Mouse (Mus musculus) neural tube, embryonic 13.5 days (tissue): Measurements from ENCODE around the gene Flt3. TPM values are rescaled to one million over a fixed set of nuclear protein-coding genes. Genes with fewer than 3 reads are reported as not detected.

ENCODE experiments used
- ATAC-seq: fragments of 200-750 bp; cut with Nextera tagmentation; 2 replicates; pipeline ENCODE4 v1.8.0; 2017; ENCODE audit warnings: low read depth, mild to moderate bottlenecking, moderate TSS enrichment, moderate library complexity
- H3K27ac ChIP-seq: fragments of 300-500 bp; sonication (generic); replicated peaks from 2 replicates; pipeline ENCODE4 v1.5.1; 2015; ENCODE audit warnings: moderate library complexity, mild to moderate bottlenecking, inconsistent platforms
- H3K27me3 ChIP-seq: fragments of 300-500 bp; sonication (generic); 2 replicates; pipeline ENCODE4 v1.6.1; 2015; ENCODE audit warnings: mild to moderate bottlenecking, inconsistent platforms
- H3K36me3 ChIP-seq: fragments of 300-500 bp; sonication (generic); 2 replicates; pipeline ENCODE4 v1.6.1; 2015; ENCODE audit warnings: mild to moderate bottlenecking, inconsistent platforms
- H3K4me1 ChIP-seq: fragments of 300-500 bp; sonication (generic); replicated peaks from 2 replicates; pipeline ENCODE4 v1.6.1; 2015; ENCODE audit warnings: inconsistent platforms
- H3K4me2 ChIP-seq: fragments of 300-500 bp; sonication (generic); 2 replicates; pipeline ENCODE4 v1.6.1; 2015; ENCODE audit warnings: inconsistent platforms, mild to moderate bottlenecking, moderate library complexity
- H3K4me3 ChIP-seq: fragments of 300-500 bp; sonication (generic); 2 replicates; pipeline ENCODE4 v1.5.1; 2015; ENCODE audit warnings: mild to moderate bottlenecking, inconsistent platforms
- H3K9ac ChIP-seq: fragments of 300-500 bp; sonication (generic); 2 replicates; pipeline ENCODE4 v1.6.1; 2015; ENCODE audit warnings: moderate library complexity, mild to moderate bottlenecking, inconsistent platforms
- H3K9me3 ChIP-seq: fragments of 300-500 bp; sonication (generic); 2 replicates; pipeline ENCODE4 v1.6.1; 2016; ENCODE audit warnings: inconsistent platforms
- WGBS: fragments of 180-500 bp; shearing (Covaris S2); methylation state at CpG from one replicate; pipeline ENCODE4 v1.1.7; 2015; 5-methylcytosine and 5-hydroxymethylcytosine counted together
- polyA plus RNA-seq: library from polyadenylated mRNA; unstranded; fragments of >200 nt; fragmentation: Nextera tagmentation; extraction: Ambion mirVana; gene quantifications from 2 replicates; pipeline ENCODE4 v1.2.1, GENCODE M21; 2015

Flt3 gene
- 0.64 and 0.95 TPM in 2 replicates for polyA plus RNA-seq

DNA sequence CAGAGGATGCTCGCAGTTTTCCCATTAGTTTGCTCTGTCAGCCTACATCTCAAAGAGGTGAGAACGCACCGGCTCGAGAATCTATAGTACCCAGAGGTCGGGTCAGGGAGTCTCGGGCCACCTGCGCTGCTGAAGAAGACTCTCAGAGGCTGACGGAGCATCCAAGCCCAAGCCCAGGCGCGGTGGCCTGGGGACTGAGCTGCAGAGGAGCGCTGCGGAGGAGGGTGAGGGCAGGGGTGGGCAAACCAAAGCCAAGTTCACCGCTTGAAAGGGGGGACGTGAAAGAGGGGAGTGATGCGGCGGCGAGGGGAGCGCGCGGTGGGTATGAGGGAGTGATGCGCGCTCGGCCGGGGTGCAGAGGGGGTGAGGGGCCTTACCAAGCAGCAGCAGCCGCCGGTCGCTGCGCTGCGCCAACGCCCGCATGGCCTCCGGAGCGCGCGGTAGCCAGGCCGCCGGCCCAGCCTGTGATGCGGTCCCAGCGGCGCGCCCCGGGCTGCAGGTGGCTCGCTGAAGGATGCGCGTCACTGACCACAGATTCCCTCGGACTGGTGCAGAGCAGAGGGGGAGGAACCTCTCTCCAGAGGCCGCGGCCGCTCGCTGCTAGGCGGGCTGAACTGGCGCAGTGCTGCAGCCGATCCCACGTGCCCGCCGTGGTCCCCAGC is at the start of gene Flt3:
Gene Flt3 (minus strand): TSS at position 647 of the 662 bp plus-strand sequence.
- H3K4me3 ChIP-seq = peak within 1 kb of the TSS; percentile 50
- H3K27me3 ChIP-seq = peaks cover 55% of the 10 kb centered on the region
- no peaks in the 10 kb centered on the region for H3K36me3 ChIP-seq
- peak; percentile 77 for ATAC-seq
- no peaks in the 10 kb centered on the region for H3K9me3 ChIP-seq
- peaks cover 17% of the 10 kb centered on the region for H3K4me1 ChIP-seq
- peak within 1 kb of the TSS; percentile 89 for H3K4me2 ChIP-seq
- 1% methylated on average over 45 of the region's 56 CpGs for WGBS
- peak within 1 kb of the TSS; percentile 67 for H3K9ac ChIP-seq
- H3K27ac ChIP-seq = no peak within 1 kb of the TSS

DNA sequence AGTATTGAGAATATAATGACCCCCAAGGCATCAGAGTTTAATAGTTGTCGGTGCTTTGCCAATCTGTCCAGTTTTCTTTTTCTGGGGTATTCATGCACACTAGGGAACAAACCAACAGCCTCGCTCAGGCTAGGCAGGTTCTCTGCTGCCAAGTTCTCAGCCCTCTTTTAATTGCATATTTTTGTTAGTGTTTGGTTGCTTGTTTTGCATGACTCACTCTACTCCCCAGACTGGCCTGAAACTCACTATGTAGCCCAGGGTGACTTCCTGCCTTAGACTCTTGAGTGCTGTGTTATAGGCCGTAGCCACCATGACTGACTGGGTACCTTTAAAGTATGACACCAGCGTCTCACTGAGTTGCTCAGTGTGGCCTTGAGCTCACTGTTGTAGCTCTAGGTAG is 48.6 kb upstream of the Flt3 start:
- Histone ChIP-seq H3K9me3 (no peaks in the 10 kb centered on the region), H3K27ac (peak overlapping the region; percentile 23; the same call in 1 of the 2 replicates), H3K27me3 (no peaks in the 10 kb centered on the region), H3K9ac (no peak overlapping the region), H3K4me1 (peaks cover 17% of the 10 kb centered on the region), H3K4me2 (no peak overlapping the region), H3K36me3 (peaks cover 5% of the 10 kb centered on the region), H3K4me3 (no peak overlapping the region)
- ATAC-seq = no peak
- WGBS = 78% methylated on average over 4 of the region's 4 CpGs

DNA sequence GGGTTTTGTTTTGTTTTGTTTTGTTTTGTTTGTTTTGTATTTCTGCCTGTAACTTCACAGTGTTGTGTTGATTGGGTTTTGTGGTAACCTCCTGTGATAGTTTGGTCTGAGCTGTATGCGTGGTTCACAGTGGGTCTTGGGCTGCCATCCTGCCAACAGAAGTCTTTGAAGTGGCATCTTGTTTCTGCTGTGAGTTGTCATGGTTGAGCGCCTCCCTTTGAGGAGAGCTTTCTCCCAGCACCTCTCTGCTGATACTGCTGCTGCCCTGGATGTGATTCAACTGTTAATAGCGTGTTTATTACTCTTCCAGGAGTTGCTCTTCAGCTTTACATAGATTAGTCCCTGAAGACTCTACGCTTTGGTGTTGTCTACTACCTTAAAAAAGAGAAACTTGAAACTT is 48.2 kb upstream of the Flt3 start:
- Histone ChIP-seq H3K36me3 (peaks cover 5% of the 10 kb centered on the region), H3K9ac (no peak overlapping the region), H3K27me3 (no peaks in the 10 kb centered on the region), H3K4me1 (peaks cover 17% of the 10 kb centered on the region), H3K27ac (peak overlapping the region; percentile 23; the same call in 1 of the 2 replicates), H3K4me3 (no peak overlapping the region), H3K9me3 (no peaks in the 10 kb centered on the region), H3K4me2 (no peak overlapping the region)
- no peak for ATAC-seq
- 42% methylated on average over 4 of the region's 4 CpGs for WGBS

DNA sequence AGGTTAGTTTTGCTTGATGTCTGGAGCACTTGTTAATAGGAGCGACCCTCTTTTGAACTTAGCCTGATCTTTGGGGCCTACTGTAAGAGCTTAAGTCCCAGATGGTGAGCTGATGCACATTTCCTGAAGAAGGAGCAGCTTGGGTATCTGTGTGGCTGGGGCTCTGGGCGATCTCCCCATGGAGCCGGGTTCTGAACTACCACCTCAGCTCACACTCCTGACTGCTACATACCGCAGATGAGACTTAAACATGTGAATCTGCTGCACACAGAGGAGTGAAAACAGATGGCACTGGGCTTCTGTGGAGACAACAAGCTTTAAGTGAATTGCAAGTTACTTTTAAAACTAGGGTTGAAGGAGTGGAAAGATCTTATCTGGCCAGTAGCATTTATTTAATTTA is 45.0 kb upstream of the Flt3 start:
- no peaks in the 10 kb centered on the region for H3K9me3 ChIP-seq
- peaks cover 17% of the 10 kb centered on the region for H3K4me1 ChIP-seq
- 88% methylated on average over 4 of the region's 4 CpGs for WGBS
- ATAC-seq = no peak
- H3K4me2 ChIP-seq = no peak overlapping the region
- no peak overlapping the region for H3K4me3 ChIP-seq
- H3K9ac ChIP-seq = no peak overlapping the region
- H3K27me3 ChIP-seq = no peaks in the 10 kb centered on the region
- no peak overlapping the region for H3K27ac ChIP-seq
- no peaks in the 10 kb centered on the region for H3K36me3 ChIP-seq

DNA sequence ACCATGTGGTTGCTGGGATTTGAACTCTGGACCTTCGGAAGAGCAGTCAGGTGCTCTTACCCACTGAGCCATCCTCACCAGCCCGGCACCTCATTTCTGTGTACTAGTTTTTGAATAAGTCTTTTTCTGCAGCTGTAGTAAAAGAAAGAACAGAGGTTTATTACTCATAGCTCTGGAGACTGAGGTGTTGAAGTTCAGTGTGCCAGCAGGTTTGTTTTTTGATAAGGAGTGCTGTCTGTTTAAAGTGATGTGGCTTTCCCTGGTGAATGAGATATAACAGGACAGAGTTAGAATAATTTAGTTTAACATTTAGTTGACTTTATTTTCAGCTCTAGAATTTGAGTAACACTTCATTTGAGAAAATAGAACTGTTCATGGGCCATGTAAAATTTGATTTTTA is 44.5 kb upstream of the Flt3 start:
- Histone ChIP-seq H3K27me3 (no peaks in the 10 kb centered on the region), H3K4me2 (no peak overlapping the region), H3K9ac (no peak overlapping the region), H3K4me1 (peaks cover 17% of the 10 kb centered on the region), H3K9me3 (no peaks in the 10 kb centered on the region), H3K4me3 (no peak overlapping the region), H3K27ac (no peak overlapping the region), H3K36me3 (no peaks in the 10 kb centered on the region)
- no peak for ATAC-seq
- WGBS = 96% methylated on average over 2 of the region's 2 CpGs

DNA sequence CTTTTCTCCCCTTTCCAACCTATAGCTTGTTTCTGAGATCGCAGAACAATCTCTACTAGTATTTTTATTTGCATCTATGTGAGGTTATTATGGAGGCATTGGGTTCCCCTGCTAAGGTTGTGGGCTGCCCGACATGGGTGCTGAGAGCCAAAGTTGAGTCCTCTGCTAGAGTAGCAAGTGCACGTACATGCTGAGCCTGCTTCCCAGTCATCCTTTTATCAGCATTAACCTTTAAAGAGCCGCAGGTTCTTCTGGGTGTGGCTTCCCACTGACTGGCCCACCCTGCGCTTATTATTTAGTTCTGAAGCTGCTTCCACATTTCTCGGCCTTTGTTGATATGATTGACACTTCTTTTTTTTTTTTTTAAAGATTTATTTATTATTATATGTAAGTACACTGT is 44.0 kb upstream of the Flt3 start:
- 93% methylated on average over 6 of the region's 6 CpGs for WGBS
- Histone ChIP-seq H3K4me2 (no peak overlapping the region), H3K9ac (no peak overlapping the region), H3K27ac (no peak overlapping the region), H3K4me3 (no peak overlapping the region), H3K27me3 (no peaks in the 10 kb centered on the region), H3K36me3 (no peaks in the 10 kb centered on the region), H3K9me3 (no peaks in the 10 kb centered on the region), H3K4me1 (peaks cover 17% of the 10 kb centered on the region)
- no peak for ATAC-seq

DNA sequence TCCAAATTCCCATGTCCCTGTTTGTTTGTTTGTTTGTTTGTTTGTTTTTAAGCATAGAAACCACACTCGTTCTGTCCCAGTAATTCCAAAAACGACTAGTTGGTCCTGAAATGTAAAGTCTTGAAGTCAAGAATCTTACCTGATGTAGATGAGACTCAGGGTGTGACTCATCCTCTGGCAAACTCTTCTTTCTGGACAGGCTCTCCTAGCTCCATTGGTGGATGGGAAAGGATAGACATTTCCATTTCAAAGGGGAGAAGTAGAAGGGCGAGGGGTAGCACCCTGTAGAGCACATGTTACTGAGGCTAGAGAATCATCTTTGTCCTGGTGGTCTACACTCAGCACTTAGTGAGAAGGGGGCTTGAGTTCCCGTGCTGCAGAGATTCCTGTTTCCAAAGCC is 42.5 kb upstream of the Flt3 start:
- Histone ChIP-seq H3K27ac (no peak overlapping the region), H3K9me3 (no peaks in the 10 kb centered on the region), H3K36me3 (no peaks in the 10 kb centered on the region), H3K4me2 (no peak overlapping the region), H3K4me1 (peaks cover 11% of the 10 kb centered on the region), H3K27me3 (no peaks in the 10 kb centered on the region), H3K4me3 (no peak overlapping the region), H3K9ac (no peak overlapping the region)
- no peak for ATAC-seq
- WGBS = 72% methylated on average over 4 of the region's 4 CpGs

DNA sequence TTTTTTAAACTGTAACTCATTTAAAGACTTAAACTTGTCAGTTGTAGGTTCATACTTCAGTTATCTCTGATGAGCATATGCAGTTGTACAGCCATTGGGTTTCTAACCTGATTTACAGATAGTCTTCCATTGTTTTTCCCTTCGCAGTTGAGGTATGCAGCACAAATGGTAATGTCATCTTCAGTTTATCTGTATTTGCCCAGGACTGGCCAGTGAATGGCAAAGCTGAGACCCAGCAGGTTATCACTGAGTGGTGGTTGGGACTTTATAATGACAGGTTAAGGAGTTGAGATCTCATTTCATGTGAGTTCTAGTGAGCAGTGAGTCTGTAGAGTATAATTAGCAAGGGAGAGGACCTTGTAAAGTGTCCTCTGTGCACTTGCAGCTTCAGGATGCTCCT is 41.7 kb upstream of the Flt3 start:
- no peak for ATAC-seq
- H3K9me3 ChIP-seq = no peaks in the 10 kb centered on the region
- no peaks in the 10 kb centered on the region for H3K27me3 ChIP-seq
- no peaks in the 10 kb centered on the region for H3K36me3 ChIP-seq
- no peak overlapping the region for H3K9ac ChIP-seq
- H3K27ac ChIP-seq = no peak overlapping the region
- WGBS = 94% methylated on average over 1 of the region's 1 CpGs
- H3K4me1 ChIP-seq = peaks cover 16% of the 10 kb centered on the region
- H3K4me2 ChIP-seq = no peak overlapping the region
- no peak overlapping the region for H3K4me3 ChIP-seq

DNA sequence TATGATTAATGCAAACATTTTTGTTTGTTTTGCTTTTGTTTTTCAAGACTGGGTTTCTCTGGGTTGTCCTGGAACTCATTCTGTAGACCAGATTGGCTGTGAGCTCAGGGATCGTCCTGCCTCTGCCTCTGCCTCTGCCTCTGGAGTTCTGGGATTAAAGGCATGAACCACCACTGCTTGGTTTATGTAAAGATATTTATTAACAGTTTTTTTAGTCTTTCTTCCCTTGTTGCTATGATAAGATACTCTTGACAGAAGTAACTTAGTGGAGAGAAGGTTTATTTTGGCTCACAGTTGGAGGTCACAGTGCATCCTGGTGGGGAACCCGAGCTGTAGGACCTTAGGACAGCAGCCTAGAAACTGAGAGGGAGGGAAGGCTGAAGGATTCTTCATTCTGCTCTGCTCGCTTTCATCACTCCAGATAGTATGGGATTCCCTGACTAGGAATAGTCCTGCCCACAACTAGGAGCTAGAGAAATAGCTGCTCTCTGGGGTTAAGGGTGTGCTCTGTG is 40.8 kb upstream of the Flt3 start:
- ATAC-seq = no peak
- WGBS = 73% methylated on average over 3 of the region's 3 CpGs
- no peaks in the 10 kb centered on the region for H3K27me3 ChIP-seq

DNA sequence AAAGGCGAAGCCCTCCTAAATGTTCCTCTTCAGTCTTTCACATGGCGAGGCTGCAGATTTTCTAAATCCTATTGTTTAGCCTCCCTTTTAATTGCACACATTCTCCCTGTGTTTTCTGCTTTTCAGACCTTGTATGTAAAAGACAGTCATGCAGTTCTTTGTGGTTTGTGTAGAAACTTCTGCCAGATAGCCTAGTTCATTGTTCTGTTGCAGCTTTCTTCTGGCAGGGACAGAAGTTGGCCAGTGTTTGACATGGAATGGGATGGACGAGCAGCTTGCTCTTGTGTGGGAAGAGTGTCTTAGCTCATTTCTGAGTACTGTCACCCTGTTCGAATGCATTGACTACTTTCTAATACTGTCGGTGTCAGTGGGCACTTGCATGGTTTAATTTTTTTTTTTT is 36.2 kb upstream of the Flt3 start:
- WGBS = 78% methylated on average over 5 of the region's 5 CpGs
- H3K4me1 ChIP-seq = peaks cover 63% of the 10 kb centered on the region
- no peak for ATAC-seq
- H3K4me3 ChIP-seq = no peak overlapping the region
- H3K9ac ChIP-seq = no peak overlapping the region
- no peak overlapping the region for H3K4me2 ChIP-seq
- H3K27ac ChIP-seq = no peak overlapping the region
- no peaks in the 10 kb centered on the region for H3K27me3 ChIP-seq
- H3K36me3 ChIP-seq = no peaks in the 10 kb centered on the region
- no peaks in the 10 kb centered on the region for H3K9me3 ChIP-seq

More for the DNA sequence above, 40.8 kb upstream of the Flt3 start:
- peaks cover 24% of the 10 kb centered on the region for H3K4me1 ChIP-seq
- H3K36me3 ChIP-seq = no peaks in the 10 kb centered on the region
- H3K27ac ChIP-seq = no peak overlapping the region
- no peak overlapping the region for H3K9ac ChIP-seq
- no peak overlapping the region for H3K4me3 ChIP-seq
- H3K9me3 ChIP-seq = no peaks in the 10 kb centered on the region
- H3K4me2 ChIP-seq = no peak overlapping the region

DNA sequence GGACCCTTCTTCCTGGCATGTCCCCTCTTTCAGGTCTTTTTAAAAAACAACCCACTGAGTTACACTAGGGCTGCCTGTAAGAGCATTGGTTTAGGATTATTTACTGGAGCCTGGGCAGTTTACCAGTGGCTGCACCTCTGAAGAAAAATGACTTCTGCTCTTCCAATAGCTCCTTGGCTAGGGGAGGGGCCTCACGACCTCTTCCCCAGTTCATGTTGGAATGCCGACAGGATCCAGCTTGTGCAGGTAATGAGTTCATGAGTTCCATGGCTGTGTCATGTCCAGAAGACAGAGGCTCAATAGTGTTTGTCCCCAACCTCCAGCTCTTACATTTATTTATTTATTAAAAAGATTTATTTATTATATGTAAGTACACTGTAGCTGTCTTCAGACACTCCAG is 35.5 kb upstream of the Flt3 start:
- no peak for ATAC-seq
- H3K9me3 ChIP-seq = no peaks in the 10 kb centered on the region
- H3K27me3 ChIP-seq = no peaks in the 10 kb centered on the region
- peaks cover 64% of the 10 kb centered on the region for H3K4me1 ChIP-seq
- peak overlapping the region; percentile 29 for H3K27ac ChIP-seq
- no peaks in the 10 kb centered on the region for H3K36me3 ChIP-seq
- no peak overlapping the region for H3K4me3 ChIP-seq
- H3K9ac ChIP-seq = no peak overlapping the region
- H3K4me2 ChIP-seq = 0 out of 2 replicates have a peak overlapping the region, but pooled peaks have one; percentile 2
- 70% methylated on average over 2 of the region's 2 CpGs for WGBS

DNA sequence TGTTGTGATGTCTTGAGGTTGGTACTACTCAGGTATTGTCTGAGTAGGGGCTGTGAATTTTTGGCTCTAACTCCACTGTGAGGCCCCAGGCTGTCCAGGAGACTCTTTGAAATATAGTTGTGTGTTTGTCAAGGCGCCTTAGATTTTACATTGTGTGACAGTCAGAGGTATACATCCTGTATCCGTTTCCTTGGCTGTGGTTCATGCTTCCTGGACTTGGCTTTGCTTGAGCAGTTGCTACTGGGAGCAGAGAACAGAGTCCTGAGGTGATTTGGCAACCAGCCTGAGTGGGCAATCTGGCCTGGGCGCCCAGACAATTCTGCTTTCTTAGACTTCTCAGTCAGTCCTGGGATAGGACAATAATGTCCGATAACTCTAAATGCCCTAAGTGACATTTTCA is 34.9 kb upstream of the Flt3 start:
- WGBS = 51% methylated on average over 4 of the region's 4 CpGs
- no peaks in the 10 kb centered on the region for H3K27me3 ChIP-seq
- 0 out of 2 replicates have a peak overlapping the region, but pooled peaks have one; percentile 2 for H3K4me2 ChIP-seq
- H3K4me3 ChIP-seq = no peak overlapping the region
- no peaks in the 10 kb centered on the region for H3K36me3 ChIP-seq
- no peaks in the 10 kb centered on the region for H3K9me3 ChIP-seq
- H3K27ac ChIP-seq = peak overlapping the region; percentile 29
- ATAC-seq = no peak
- no peak overlapping the region for H3K9ac ChIP-seq
- peaks cover 64% of the 10 kb centered on the region for H3K4me1 ChIP-seq

DNA sequence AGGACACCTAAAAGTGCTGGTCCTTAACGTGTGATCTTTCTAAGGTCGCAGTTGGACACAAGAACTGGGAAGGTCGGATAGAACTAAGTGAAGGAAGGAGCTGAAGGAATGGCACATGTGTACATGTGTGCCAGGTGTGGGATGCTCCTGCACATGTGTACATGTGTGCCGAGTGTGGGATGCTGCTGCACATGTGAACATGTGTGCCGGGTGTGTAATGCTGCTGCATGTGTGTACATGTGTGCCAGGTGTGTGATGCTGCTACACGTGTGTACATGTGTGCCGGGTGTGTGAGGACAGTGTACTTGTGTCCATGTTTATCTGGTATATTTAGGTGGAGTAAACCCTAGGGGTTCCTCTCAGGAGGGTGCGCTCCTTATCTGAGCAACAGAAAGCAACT is 32.6 kb upstream of the Flt3 start:
- Histone ChIP-seq H3K9me3 (no peaks in the 10 kb centered on the region), H3K27me3 (no peaks in the 10 kb centered on the region), H3K4me3 (no peak overlapping the region), H3K4me2 (peak overlapping the region; percentile 93; the same call in 1 of the 2 replicates), H3K9ac (peak overlapping the region; percentile 13; the same call in 1 of the 2 replicates), H3K4me1 (peaks cover 68% of the 10 kb centered on the region), H3K36me3 (no peaks in the 10 kb centered on the region), H3K27ac (no peak overlapping the region)
- 91% methylated on average over 8 of the region's 8 CpGs for WGBS
- no peak for ATAC-seq
